Mouse (Mus musculus) liver, embryonic 14.5 days (tissue): ENCODE results near the gene Dusp19.

Experiments used
- CTCF ChIP-seq: IDR thresholded peaks from 2 replicates; pipeline ENCODE4 v1.5.1; 2016; ENCODE audit warnings: antibody characterized with exemption, low read depth, control low read depth
- EP300 ChIP-seq: IDR thresholded peaks from 2 replicates; pipeline ENCODE4 v1.6.1; 2016; ENCODE audit warnings: antibody characterized with exemption, low read depth

- TF ChIP-seq CTCF, result no peak
- no peak; the same call in 1 of the 2 replicates for TF ChIP-seq EP300
Observed at GRCm38 (mm10) chr2:80596960-80597359, 19.9 kb upstream of the Dusp19 start.
